Mouse (Mus musculus): ENCODE measurements at regions not wholly inside any gene's neighbourhood (a gene's known extent, or its start where the extent isn't known, plus 50 kb on each side); places are given as distances from the start of the nearest gene placed in this dataset.
A peak's percentile ranks its signal among the peaks of the same experiment; 100 is the strongest.

GRCm38 (mm10) chr2:170945401-170946105 is 213.9 kb downstream of the Dok5 start:
- no peak for DNase-seq (ENCODE audit: extremely low read depth, low read depth, low spot score)

GRCm38 (mm10) chr2:170946106-170946657 is 214.6 kb downstream of the Dok5 start:
- DNase-seq (ENCODE audit: extremely low read depth, low read depth, low spot score) = no peak

GRCm38 (mm10) chr2:170947236-170947635 is 215.6 kb downstream of the Dok5 start:
- no peak for DNase-seq (ENCODE audit: extremely low read depth, low read depth, low spot score)

GRCm38 (mm10) chr2:170954626-170955025 is 223.0 kb downstream of the Dok5 start:
- DNase-seq (ENCODE audit: extremely low read depth, low read depth, low spot score) = no peak

GRCm38 (mm10) chr2:170956766-170957165 is 225.2 kb downstream of the Dok5 start:
- no peak for DNase-seq (ENCODE audit: extremely low read depth, low read depth, low spot score)

- DNase-seq (ENCODE audit: extremely low read depth, low read depth, low spot score) = peak; percentile 52
These were observed 228.8 kb downstream of the Dok5 start for GRCm38 (mm10) chr2:170960396-170960795.

GRCm38 (mm10) chr2:170962481-170962880 is 230.9 kb downstream of the Dok5 start:
- DNase-seq (ENCODE audit: extremely low read depth, low read depth, low spot score) = no peak

- no peak for DNase-seq (ENCODE audit: extremely low read depth, low read depth, low spot score)
These were observed 237.8 kb downstream of the Dok5 start for GRCm38 (mm10) chr2:170969430-170969829.

GRCm38 (mm10) chr2:170985357-170985756 is 253.8 kb downstream of the Dok5 start:
- DNase-seq (ENCODE audit: extremely low read depth, low read depth, low spot score) = no peak

- DNase-seq (ENCODE audit: extremely low read depth, low read depth, low spot score) = no peak
These were observed 266.8 kb downstream of the Dok5 start for GRCm38 (mm10) chr2:170998378-170998777.

GRCm38 (mm10) chr2:171000165-171000564 is 268.6 kb downstream of the Dok5 start:
- DNase-seq (ENCODE audit: extremely low read depth, low read depth, low spot score) = no peak

GRCm38 (mm10) chr2:171028481-171028880 is 296.9 kb downstream of the Dok5 start:
- DNase-seq (ENCODE audit: extremely low read depth, low read depth, low spot score) = no peak

All from fat pad, adult 2 months (tissue).